Mouse (Mus musculus) kidney, adult 18-20 months (tissue): Measurements from ENCODE around the gene Rars2.

ENCODE experiments used
- DNase-seq: peaks from one replicate; pipeline ENCODE4 v3.0.0; 2021

The Rars2 gene

GRCm38 (mm10) chr4:34653179-34653578 is 38.4 kb downstream of the Rars2 start:
- no peak for DNase-seq

GRCm38 (mm10) chr4:34656101-34656500 is 41.3 kb downstream of the Rars2 start:
- no peak for DNase-seq

- no peak for DNase-seq
Measured at GRCm38 (mm10) chr4:34659012-34659411, 44.3 kb downstream of the Rars2 start.

DNA sequence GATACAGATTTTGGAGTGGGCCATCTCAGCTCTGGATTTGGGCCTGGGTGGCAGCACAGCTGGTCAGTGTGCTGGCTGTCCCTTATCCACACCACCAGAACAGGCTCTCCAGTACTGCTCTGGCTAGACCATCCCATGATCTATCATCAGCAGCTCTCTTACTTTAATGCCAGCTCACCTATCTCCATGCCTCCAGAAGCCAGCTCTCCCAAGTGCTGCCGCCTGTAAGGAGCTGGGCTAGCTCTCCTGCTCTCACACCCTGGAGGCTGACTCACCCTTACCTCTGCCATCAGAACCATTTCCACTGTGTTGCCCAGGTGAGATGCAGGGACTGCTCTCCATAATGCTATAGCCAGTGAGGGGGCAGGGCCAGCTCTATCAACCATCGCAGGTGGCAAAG is 46.8 kb downstream of the Rars2 start:
- DNase-seq = no peak

DNA sequence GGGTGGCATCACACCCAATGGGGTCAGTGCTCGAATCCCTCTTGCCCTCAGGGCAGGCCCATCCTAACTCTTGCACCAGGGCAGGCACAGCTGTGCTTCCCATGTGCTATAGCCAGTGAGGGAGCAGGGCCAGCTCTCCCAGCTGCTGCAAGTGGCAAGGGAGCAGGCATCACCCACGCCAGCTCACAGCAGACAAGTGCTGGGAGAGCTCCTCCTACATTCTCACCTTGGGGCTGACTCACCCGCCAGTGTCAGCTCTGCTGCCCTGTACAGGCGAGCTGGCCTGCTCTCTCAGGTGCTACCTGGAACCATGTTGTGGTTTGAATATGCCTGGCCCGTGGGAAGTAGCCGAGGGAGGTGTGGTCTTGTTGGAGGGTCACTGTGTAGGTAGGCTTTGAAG is 47.2 kb downstream of the Rars2 start:
- DNase-seq = no peak

GRCm38 (mm10) chr4:34667923-34668322 is 53.2 kb downstream of the Rars2 start:
- DNase-seq = no peak

GRCm38 (mm10) chr4:34673721-34674120 is 59.0 kb downstream of the Rars2 start:
- no peak for DNase-seq

DNA sequence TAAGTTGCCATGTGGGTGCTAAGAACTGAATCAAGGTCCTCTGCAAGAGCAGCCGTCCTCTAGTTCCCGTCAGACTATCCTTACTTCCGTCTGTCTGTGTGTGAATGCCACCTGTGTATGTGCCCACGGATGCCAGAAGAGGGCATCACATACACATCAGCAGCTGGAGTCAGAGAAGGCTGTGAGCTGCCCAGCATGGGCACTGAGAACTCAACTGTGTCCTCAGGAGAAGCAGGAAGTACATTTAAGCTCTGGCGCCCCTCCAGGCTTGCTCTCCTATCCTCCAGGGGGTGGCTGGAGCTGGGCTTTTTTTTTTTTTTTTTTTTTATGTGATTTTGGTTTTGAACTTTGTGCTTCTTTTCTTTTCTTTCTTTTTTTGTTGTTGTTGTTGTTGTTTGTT is 65.8 kb downstream of the Rars2 start:
- no peak for DNase-seq

DNA sequence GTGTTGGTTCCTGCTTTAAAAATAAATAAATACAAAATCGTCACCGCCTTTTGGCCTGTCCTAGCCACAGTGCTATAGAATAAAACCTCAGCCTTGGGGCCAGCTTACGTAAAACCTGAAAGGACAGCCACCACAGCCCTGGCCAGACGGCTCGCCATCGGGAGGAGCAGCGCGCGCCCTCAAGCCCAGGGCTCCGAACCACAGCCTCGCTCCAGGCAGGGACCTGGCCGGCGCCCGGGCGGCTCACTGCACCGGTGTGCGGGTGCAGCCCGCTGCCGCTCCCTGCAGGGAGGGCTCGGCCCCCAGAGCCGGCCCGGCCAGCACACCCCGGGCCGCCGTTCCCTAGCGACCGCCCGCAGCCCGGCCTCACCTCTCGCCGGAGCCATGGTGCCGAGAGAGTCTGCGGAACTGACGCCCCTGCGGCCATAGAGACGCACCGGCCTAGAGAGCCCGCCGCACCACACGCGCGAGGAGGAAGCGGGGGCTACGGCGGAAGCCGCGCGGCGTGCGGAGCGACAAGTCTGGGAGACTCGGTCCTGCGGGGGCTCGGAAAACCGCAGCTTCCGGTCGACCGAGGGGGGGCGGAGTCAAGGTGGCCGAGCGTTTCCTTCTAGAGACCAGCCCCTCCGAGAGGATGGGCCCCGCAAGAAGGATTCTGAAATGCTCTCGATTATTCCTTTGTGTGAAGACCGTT is 72.3 kb downstream of the Rars2 start, which contains the start of gene Slc35a1:
Gene Slc35a1 (minus strand): TSS at position 565 of the 694 bp plus-strand sequence.
- peak; percentile 92 for DNase-seq

GRCm38 (mm10) chr4:34688021-34688420 is 73.3 kb downstream of the Rars2 start:
- no peak for DNase-seq

DNA sequence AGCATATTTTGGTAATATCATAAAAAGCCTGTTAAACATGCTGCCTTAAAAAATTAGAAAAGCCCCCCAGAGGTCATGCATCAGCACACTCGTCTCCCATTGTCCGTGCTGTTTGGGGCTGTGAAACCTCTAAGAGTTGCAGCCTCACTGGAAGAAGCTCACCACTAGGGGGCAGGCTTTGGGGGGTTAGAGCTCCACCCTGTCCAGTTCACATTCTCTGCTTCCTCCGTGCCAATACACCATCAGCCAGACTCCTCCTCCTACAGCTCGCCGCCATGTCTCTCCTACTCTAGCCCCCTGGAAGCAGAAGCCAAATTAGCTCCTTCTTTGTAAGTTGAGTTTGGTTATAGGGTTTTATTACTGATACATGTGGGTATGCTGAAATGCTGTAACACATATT is 86.8 kb downstream of the Rars2 start:
- peak; percentile 63 for DNase-seq

GRCm38 (mm10) chr4:34702231-34702630 is 87.5 kb downstream of the Rars2 start:
- no peak for DNase-seq

DNA sequence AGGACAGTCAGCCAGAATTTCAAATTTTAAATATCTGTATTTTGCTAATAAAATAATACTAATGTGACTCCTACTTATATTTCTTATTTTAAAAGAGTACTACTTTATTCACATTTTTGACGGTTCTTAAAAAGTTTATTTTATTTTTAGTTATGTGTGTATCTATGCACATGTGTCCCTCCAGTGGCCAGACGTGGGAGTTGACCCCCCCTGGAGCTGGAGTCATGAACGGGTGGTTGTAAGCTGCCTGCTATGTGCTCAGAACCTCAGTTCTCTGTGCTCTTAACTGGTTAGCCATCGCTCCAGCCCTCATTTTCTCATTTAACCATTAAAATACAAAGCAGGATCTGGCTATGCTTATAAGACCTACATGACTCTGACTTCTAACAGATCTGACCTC is 88.3 kb downstream of the Rars2 start:
- no peak for DNase-seq

- DNase-seq = no peak
Measured at GRCm38 (mm10) chr4:34707248-34707647, 92.5 kb downstream of the Rars2 start.

GRCm38 (mm10) chr4:34708127-34708526 is 93.4 kb downstream of the Rars2 start:
- DNase-seq = no peak
